ENCODE assay signal across 8 mouse cellular contexts in the genomic region with DNA sequence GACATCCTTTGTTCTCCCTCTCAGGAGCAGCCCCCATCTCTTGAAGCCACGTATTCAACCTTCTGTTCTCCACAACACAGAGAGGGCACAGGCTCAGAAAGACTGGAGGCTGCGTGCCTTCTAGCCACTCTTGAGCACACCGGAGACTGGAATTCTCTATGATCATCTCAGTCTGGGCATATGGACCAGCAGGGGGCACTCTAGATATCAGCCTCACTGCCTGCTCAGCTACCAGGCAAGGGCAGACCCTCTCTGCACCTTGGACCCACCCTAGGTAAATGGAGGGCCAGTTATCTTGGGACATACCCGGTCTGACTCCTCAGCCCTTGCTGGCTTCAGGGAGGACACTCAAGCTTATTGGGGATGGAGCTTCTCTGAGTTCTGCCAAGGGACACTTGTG. TPM values are rescaled to one million over a fixed set of nuclear protein-coding genes. Genes with fewer than 3 reads are reported as not detected.
A peak's percentile ranks its signal among the peaks of the same experiment; 100 is the strongest.
DNase-seq lines count a peak whose midpoint lies in the region; ATAC-seq and TF ChIP-seq lines count a peak whose summit lies in the region.

No protein-coding gene starts in this region.

- 0 out of 2 replicates have a peak, but pooled peaks have one; percentile 14 for ATAC-seq in heart, embryonic 15.5 days (replicated peaks; ENCODE audit: insufficient number of reproducible peaks, insufficient read depth, low FRiP score, low read depth)
- no peak for ATAC-seq in limb, embryonic 11.5 days (ENCODE audit: insufficient number of reproducible peaks, low FRiP score, low TSS enrichment, low read depth)

- no peaks in the 10 kb centered on the region for H3K36me3 ChIP-seq in heart, embryonic 15.5 days
- peaks cover 25% of the 10 kb centered on the region; the same call in 1 of the 2 replicates for H3K36me3 ChIP-seq in heart, embryonic 10.5 days
- H3K36me3 ChIP-seq in testis, adult 2 months (ENCODE audit: control insufficient read depth, insufficient read depth, low read length), result no peaks in the 10 kb centered on the region
- H3K36me3 ChIP-seq in limb, embryonic 11.5 days (ENCODE audit: control insufficient read depth, insufficient read depth, low read length), result no peaks in the 10 kb centered on the region

- TF ChIP-seq POLR2A in testis, adult 2 months (IDR thresholded peaks at IDR 0.05; ENCODE audit: control insufficient read depth, low read depth, low read length), result no peak

- no peaks in the 10 kb centered on the region for H3K9me3 ChIP-seq in heart, embryonic 15.5 days (replicated peaks)
- no peaks in the 10 kb centered on the region for H3K9me3 ChIP-seq in heart, embryonic 10.5 days
- no peaks in the 10 kb centered on the region for H3K9me3 ChIP-seq in limb, embryonic 11.5 days (ENCODE audit: control insufficient read depth, low read length)

- H3K27me3 ChIP-seq in heart, embryonic 15.5 days, result no peaks in the 10 kb centered on the region
- no peaks in the 10 kb centered on the region for H3K27me3 ChIP-seq in heart, embryonic 10.5 days (ENCODE audit: insufficient read depth, poor library complexity, severe bottlenecking)
- no peaks in the 10 kb centered on the region for H3K27me3 ChIP-seq in testis, adult 2 months (ENCODE audit: control insufficient read depth, insufficient read depth, low read length)
- no peaks in the 10 kb centered on the region for H3K27me3 ChIP-seq in limb, embryonic 11.5 days (ENCODE audit: control insufficient read depth, insufficient read depth, low read length)

- H3K4me1 ChIP-seq in heart, embryonic 15.5 days (replicated peaks), result 0 out of 2 replicates have a peak, but pooled peaks cover 4% of the 10 kb centered on the region
- H3K4me1 ChIP-seq in heart, embryonic 10.5 days, result peaks cover 8% of the 10 kb centered on the region; the same call in 1 of the 2 replicates
- no peaks in the 10 kb centered on the region for H3K4me1 ChIP-seq in testis, adult 2 months (ENCODE audit: control insufficient read depth, insufficient read depth, low read length)
- no peaks in the 10 kb centered on the region for H3K4me1 ChIP-seq in limb, embryonic 11.5 days (ENCODE audit: control insufficient read depth, insufficient read depth, low read length)

- no peak overlapping the region for H3K9ac ChIP-seq in heart, embryonic 15.5 days
- no peak overlapping the region for H3K9ac ChIP-seq in limb, embryonic 11.5 days (ENCODE audit: low read length)

- TF ChIP-seq CTCF in testis, adult 2 months (IDR thresholded peaks at IDR 0.05; ENCODE audit: control insufficient read depth, insufficient read depth, insufficient replicate concordance, low read depth, low read length), result peak; percentile 33; the same call in 1 of the 2 replicates

- no peak overlapping the region for H3K4me3 ChIP-seq in heart, embryonic 15.5 days
- H3K4me3 ChIP-seq in heart, embryonic 10.5 days, result no peak overlapping the region
- no peak overlapping the region for H3K4me3 ChIP-seq in testis, adult 2 months (ENCODE audit: control insufficient read depth, low read depth, low read length)
- no peak overlapping the region for H3K4me3 ChIP-seq in limb, embryonic 11.5 days (ENCODE audit: low read depth, low read length)

- H3K27ac ChIP-seq in heart, embryonic 15.5 days, result no peak overlapping the region
- no peak overlapping the region for H3K27ac ChIP-seq in heart, embryonic 10.5 days
- no peak overlapping the region for H3K27ac ChIP-seq in testis, adult 2 months (ENCODE audit: control insufficient read depth, insufficient read depth, low read depth, low read length)
- H3K27ac ChIP-seq in limb, embryonic 11.5 days (replicated peaks; ENCODE audit: low read depth, low read length), result no peak overlapping the region

- 49% methylated on average over 4 of the region's 4 CpGs for WGBS in heart, embryonic 15.5 days
- 50% methylated on average over 4 of the region's 4 CpGs for WGBS in heart, embryonic 10.5 days
- WGBS in limb, embryonic 11.5 days, result 70% methylated on average over 4 of the region's 4 CpGs

- H3K4me2 ChIP-seq in heart, embryonic 15.5 days, result no peak overlapping the region
- no peak overlapping the region for H3K4me2 ChIP-seq in limb, embryonic 11.5 days (ENCODE audit: low read depth, severe bottlenecking)

- no peak for DNase-seq in heart, embryonic 10.5 days (ENCODE audit: low spot score)
- DNase-seq in testis, postnatal 14 days (ENCODE audit: low spot score), result no peak
- DNase-seq in embryo, embryonic 10 days (ENCODE audit: low spot score), result peak; percentile 65
- peak; percentile 53 for DNase-seq in limb, embryonic 11.5 days (ENCODE audit: low spot score)
- peak; percentile 52 for DNase-seq in testis, postnatal 10 days (ENCODE audit: low spot score)
- no peak for DNase-seq in gastrocnemius, postnatal 14 days

- intact Hi-C loops in gastrocnemius, postnatal 14 days (cut with DNase I; ENCODE audit: low total_unique reads), result loop anchor here (10.0 kb wide), 1 partner anchor 203 kb away; no protein-coding TSS in a partner anchor

RNA-seq across cellular contexts. Expression of a gene that starts 58.4 kb away (rescaled TPM):
- polyA plus RNA-seq in heart, embryonic 15.5 days (2015; fragmentation: Nextera tagmentation; extraction: Ambion mirVana), result 33.5 and 35.1 TPM in 2 replicates
- 31.2 and 32.8 TPM in 2 replicates for polyA plus RNA-seq in heart, embryonic 10.5 days (2016; fragmentation: Nextera tagmentation; extraction: Ambion mirVana)
- polyA plus RNA-seq in testis, adult 2 months (2012; rRNA removed), result 23.0 and 29.9 TPM in 2 replicates
- 35.3 and 38.5 TPM in 2 replicates for polyA plus RNA-seq in limb, embryonic 11.5 days (2014; fragmentation: Nextera tagmentation; extraction: Ambion mirVana)
- 1 to 10 TPM; 6.2 to 6.9 TPM for total RNA-seq in gastrocnemius, postnatal 14 days (2021)

Comparison
In these comparisons a context has a peak if more than half of its experiments do, and no peak if none do; other contexts are left out.
1. DNase-seq: peak in embryo, embryonic 10 days (single experiment), limb, embryonic 11.5 days (single experiment) and testis, postnatal 10 days (single experiment); none in heart, embryonic 10.5 days (single experiment), testis, postnatal 14 days (single experiment) and gastrocnemius, postnatal 14 days (single experiment).